Mouse (Mus musculus): ENCODE results near the gene Ctsc. TPM values are rescaled to one million over a fixed set of nuclear protein-coding genes. Genes with fewer than 3 reads are reported as not detected.

Ctsc gene
- polyA plus RNA-seq, 1 experiment, result 0.30 TPM

- Histone ChIP-seq H3K27me3 (ENCODE audit: control insufficient read depth) (no peaks in the 10 kb centered on the region), H3K4me3 (replicated peaks) (no peak overlapping the region), H3K36me3 (ENCODE audit: control insufficient read depth) (no peaks in the 10 kb centered on the region), H3K4me1 (ENCODE audit: control insufficient read depth) (no peaks in the 10 kb centered on the region), H3K9me3 (ENCODE audit: control insufficient read depth, low read length) (no peaks in the 10 kb centered on the region)
- TF ChIP-seq GATA1 (IDR thresholded peaks at IDR 0.05; ENCODE audit: low read length) (no peak), TAL1 (IDR thresholded peaks at IDR 0.05; ENCODE audit: low read length) (no peak)
These were observed 23.0 kb upstream of the Ctsc start for GRCm38 (mm10) chr7:88254884-88255283.

GRCm38 (mm10) chr7:88259155-88259925 is 18.5 kb upstream of the Ctsc start:
- no peak for TF ChIP-seq TAL1 (IDR thresholded peaks at IDR 0.05; ENCODE audit: low read length)
- no peak for TF ChIP-seq GATA1 (IDR thresholded peaks at IDR 0.05; ENCODE audit: low read length)
- Histone ChIP-seq H3K4me3 (replicated peaks) (no peak overlapping the region), H3K27me3 (ENCODE audit: control insufficient read depth) (no peaks in the 10 kb centered on the region), H3K4me1 (ENCODE audit: control insufficient read depth) (no peaks in the 10 kb centered on the region), H3K9me3 (ENCODE audit: control insufficient read depth, low read length) (no peaks in the 10 kb centered on the region), H3K36me3 (ENCODE audit: control insufficient read depth) (no peaks in the 10 kb centered on the region)

GRCm38 (mm10) chr7:88261799-88262198 is 16.1 kb upstream of the Ctsc start:
- H3K4me3 ChIP-seq (replicated peaks), result no peak overlapping the region
- no peaks in the 10 kb centered on the region for H3K36me3 ChIP-seq (ENCODE audit: control insufficient read depth)
- H3K27me3 ChIP-seq (ENCODE audit: control insufficient read depth), result no peaks in the 10 kb centered on the region
- no peaks in the 10 kb centered on the region for H3K4me1 ChIP-seq (ENCODE audit: control insufficient read depth)
- no peaks in the 10 kb centered on the region for H3K9me3 ChIP-seq (ENCODE audit: control insufficient read depth, low read length)
- no peak for TF ChIP-seq GATA1 (IDR thresholded peaks at IDR 0.05; ENCODE audit: low read length)
- TF ChIP-seq TAL1 (IDR thresholded peaks at IDR 0.05; ENCODE audit: low read length), result no peak

GRCm38 (mm10) chr7:88264861-88265260 is 13.0 kb upstream of the Ctsc start:
- no peaks in the 10 kb centered on the region for H3K4me1 ChIP-seq (ENCODE audit: control insufficient read depth)
- TF ChIP-seq TAL1 (IDR thresholded peaks at IDR 0.05; ENCODE audit: low read length) (no peak), GATA1 (IDR thresholded peaks at IDR 0.05; ENCODE audit: low read length) (no peak)
- H3K9me3 ChIP-seq (ENCODE audit: control insufficient read depth, low read length), result no peaks in the 10 kb centered on the region
- H3K36me3 ChIP-seq (ENCODE audit: control insufficient read depth), result no peaks in the 10 kb centered on the region
- H3K4me3 ChIP-seq (replicated peaks), result no peak overlapping the region
- H3K27me3 ChIP-seq (ENCODE audit: control insufficient read depth), result no peaks in the 10 kb centered on the region

- H3K27me3 ChIP-seq (ENCODE audit: control insufficient read depth), result no peaks in the 10 kb centered on the region
- TF ChIP-seq GATA1 (IDR thresholded peaks at IDR 0.05; ENCODE audit: low read length), result no peak
- no peak for TF ChIP-seq TAL1 (IDR thresholded peaks at IDR 0.05; ENCODE audit: low read length)
- H3K36me3 ChIP-seq (ENCODE audit: control insufficient read depth), result no peaks in the 10 kb centered on the region
- H3K4me3 ChIP-seq (replicated peaks), result no peak overlapping the region
- H3K4me1 ChIP-seq (ENCODE audit: control insufficient read depth), result no peaks in the 10 kb centered on the region
- no peaks in the 10 kb centered on the region for H3K9me3 ChIP-seq (ENCODE audit: control insufficient read depth, low read length)
These were observed 8.0 kb upstream of the Ctsc start for GRCm38 (mm10) chr7:88269913-88270312.

GRCm38 (mm10) chr7:88271531-88271930 is 6.4 kb upstream of the Ctsc start:
- Histone ChIP-seq H3K27me3 (ENCODE audit: control insufficient read depth) (no peaks in the 10 kb centered on the region), H3K36me3 (ENCODE audit: control insufficient read depth) (no peaks in the 10 kb centered on the region), H3K4me1 (ENCODE audit: control insufficient read depth) (no peaks in the 10 kb centered on the region), H3K4me3 (replicated peaks) (no peak overlapping the region), H3K9me3 (ENCODE audit: control insufficient read depth, low read length) (no peaks in the 10 kb centered on the region)
- TF ChIP-seq TAL1 (IDR thresholded peaks at IDR 0.05; ENCODE audit: low read length), result no peak
- TF ChIP-seq GATA1 (IDR thresholded peaks at IDR 0.05; ENCODE audit: low read length), result no peak

GRCm38 (mm10) chr7:88276914-88277765 is 745 bp upstream of the Ctsc start:
- H3K4me3 ChIP-seq (replicated peaks), result peak overlapping the region; percentile 62

GRCm38 (mm10) chr7:88278628-88279196 is 827 bp downstream of the Ctsc start:
- Histone ChIP-seq H3K4me3 (replicated peaks) (peak overlapping the region; percentile 62), H3K4me1 (ENCODE audit: control insufficient read depth) (peaks cover 15% of the 10 kb centered on the region), H3K9me3 (ENCODE audit: control insufficient read depth, low read length) (no peaks in the 10 kb centered on the region), H3K36me3 (ENCODE audit: control insufficient read depth) (no peaks in the 10 kb centered on the region), H3K27me3 (ENCODE audit: control insufficient read depth) (peaks cover 3% of the 10 kb centered on the region; the same call in 1 of the 2 replicates)
- TF ChIP-seq GATA1 (IDR thresholded peaks at IDR 0.05; ENCODE audit: low read length) (no peak), TAL1 (IDR thresholded peaks at IDR 0.05; ENCODE audit: low read length) (no peak)

More at GRCm38 (mm10) chr7:88276914-88277765, 745 bp upstream of the Ctsc start:
- Histone ChIP-seq H3K4me1 (ENCODE audit: control insufficient read depth) (peaks cover 15% of the 10 kb centered on the region), H3K36me3 (ENCODE audit: control insufficient read depth) (no peaks in the 10 kb centered on the region), H3K9me3 (ENCODE audit: control insufficient read depth, low read length) (no peaks in the 10 kb centered on the region), H3K27me3 (ENCODE audit: control insufficient read depth) (peaks cover 3% of the 10 kb centered on the region; the same call in 1 of the 2 replicates)
- TF ChIP-seq TAL1 (IDR thresholded peaks at IDR 0.05; ENCODE audit: low read length) (no peak), GATA1 (IDR thresholded peaks at IDR 0.05; ENCODE audit: low read length) (no peak)

- no peaks in the 10 kb centered on the region for H3K9me3 ChIP-seq (ENCODE audit: control insufficient read depth, low read length)
- H3K4me1 ChIP-seq (ENCODE audit: control insufficient read depth), result no peaks in the 10 kb centered on the region
- no peaks in the 10 kb centered on the region for H3K27me3 ChIP-seq (ENCODE audit: control insufficient read depth)
- TF ChIP-seq GATA1 (IDR thresholded peaks at IDR 0.05; ENCODE audit: low read length), result no peak
- no peak for TF ChIP-seq TAL1 (IDR thresholded peaks at IDR 0.05; ENCODE audit: low read length)
- H3K4me3 ChIP-seq (replicated peaks), result no peak overlapping the region
- no peaks in the 10 kb centered on the region for H3K36me3 ChIP-seq (ENCODE audit: control insufficient read depth)
These were observed 7.4 kb downstream of the Ctsc start for GRCm38 (mm10) chr7:88285276-88285675.

All from erythroblast, embryonic 14.5 days (primary cell).